Mouse (Mus musculus) urinary bladder, postnatal 10 days (tissue): ENCODE measurements around the gene Psmg4.

Source experiments
- DNase-seq: peaks from one replicate; pipeline ENCODE4 v3.0.0; 2022; ENCODE audit warnings: low spot score

The Psmg4 gene

GRCm38 (mm10) chr13:34205216-34205615 lies 42.5 kb downstream of the Psmg4 start:
- no peak for DNase-seq

DNA sequence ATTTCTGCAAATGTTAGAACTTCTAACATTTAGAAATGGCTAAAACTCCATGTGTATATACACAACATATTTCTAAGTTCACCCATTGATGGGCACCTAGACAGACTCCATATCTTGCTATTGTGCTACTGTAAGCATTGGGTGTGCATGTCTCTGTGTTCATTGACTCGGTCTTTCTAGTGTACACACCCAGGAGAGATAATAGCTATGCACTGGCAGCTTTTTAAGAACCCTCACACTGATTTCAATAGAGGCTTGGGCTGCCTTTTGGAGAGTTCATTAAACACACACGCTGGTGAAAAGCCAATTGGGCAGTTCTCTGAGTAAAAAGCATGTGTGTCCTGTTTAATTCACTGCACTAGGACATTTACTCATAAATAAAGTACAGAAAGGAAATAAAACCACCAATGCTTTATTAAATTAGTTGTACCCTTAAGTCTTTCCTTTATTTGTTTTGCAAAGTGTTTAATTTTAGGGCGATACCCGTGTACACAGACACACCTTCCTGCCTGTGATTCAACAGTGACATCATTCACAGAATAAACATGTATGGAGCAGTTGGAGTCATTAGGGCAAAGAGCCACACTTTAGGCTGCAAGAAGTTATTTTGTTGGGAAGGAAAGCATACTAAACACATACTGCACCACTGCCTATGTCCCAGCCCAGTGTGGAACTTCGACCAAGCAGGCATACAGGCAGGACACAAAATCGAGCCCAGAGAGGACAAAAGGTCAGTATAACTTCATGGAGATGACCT lies 45.1 kb downstream of the Psmg4 start:
- no peak for DNase-seq

- no peak for DNase-seq
Observed at GRCm38 (mm10) chr13:34211261-34211775, 48.6 kb downstream of the Psmg4 start.

- DNase-seq: no peak
Observed at GRCm38 (mm10) chr13:34212735-34213212, 50.0 kb downstream of the Psmg4 start.

- DNase-seq: no peak
Observed at GRCm38 (mm10) chr13:34214855-34215254, 52.1 kb downstream of the Psmg4 start.

GRCm38 (mm10) chr13:34218776-34219175 lies 56.0 kb downstream of the Psmg4 start:
- no peak for DNase-seq

GRCm38 (mm10) chr13:34219728-34220127 lies 57.0 kb downstream of the Psmg4 start:
- DNase-seq: no peak

DNA sequence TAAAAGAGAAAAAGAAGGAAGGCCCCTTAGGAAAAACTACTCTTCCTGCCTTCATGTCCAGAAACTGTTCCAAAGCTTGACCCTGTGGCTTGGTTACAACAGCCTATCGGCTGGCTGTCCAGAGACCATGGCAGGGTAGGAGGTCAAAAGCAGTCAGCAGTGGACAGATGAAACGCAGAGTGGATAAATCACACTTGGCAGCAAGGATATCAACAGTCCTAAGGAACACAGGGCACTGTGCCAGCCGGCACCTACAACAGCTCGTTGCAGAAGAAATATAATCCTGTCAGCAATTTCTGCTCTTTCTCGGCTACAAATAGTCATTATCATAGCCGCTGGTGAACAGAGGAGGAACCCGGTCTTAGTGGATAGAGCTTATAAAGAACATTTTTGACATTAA lies 60.2 kb downstream of the Psmg4 start:
- no peak for DNase-seq

DNA sequence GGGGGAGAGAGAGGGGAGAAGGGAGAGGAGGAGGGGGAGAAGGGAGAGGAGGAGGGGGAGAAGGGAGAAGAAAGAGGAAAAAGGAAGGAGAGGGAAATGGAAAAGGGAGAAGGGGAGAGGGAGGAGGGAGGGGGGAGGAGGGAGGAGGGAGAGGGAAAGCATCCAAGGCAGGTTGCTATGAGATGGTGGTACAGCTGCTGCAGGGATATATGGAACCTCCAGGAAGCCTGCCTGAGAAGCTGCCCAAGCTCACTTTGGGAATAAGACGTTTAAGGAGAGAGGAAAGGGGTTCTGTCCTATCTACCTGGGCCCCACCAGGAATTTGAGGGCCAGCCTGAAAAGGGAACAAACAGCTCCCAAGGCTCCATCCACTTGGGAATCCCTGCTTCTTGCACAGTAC lies 64.2 kb downstream of the Psmg4 start:
- no peak for DNase-seq
